Mouse (Mus musculus) heart, postnatal 0 days (tissue): ENCODE data around the gene Osbpl7.

ENCODE experiments used
- CTCF ChIP-seq: IDR thresholded peaks from 2 replicates; pipeline ENCODE4 v1.5.1; 2016; ENCODE audit warnings: antibody characterized with exemption, control low read depth, low read depth
- EP300 ChIP-seq: IDR thresholded peaks from 2 replicates; pipeline ENCODE4 v1.6.1; 2016; ENCODE audit warnings: antibody characterized with exemption, low read depth

DNA sequence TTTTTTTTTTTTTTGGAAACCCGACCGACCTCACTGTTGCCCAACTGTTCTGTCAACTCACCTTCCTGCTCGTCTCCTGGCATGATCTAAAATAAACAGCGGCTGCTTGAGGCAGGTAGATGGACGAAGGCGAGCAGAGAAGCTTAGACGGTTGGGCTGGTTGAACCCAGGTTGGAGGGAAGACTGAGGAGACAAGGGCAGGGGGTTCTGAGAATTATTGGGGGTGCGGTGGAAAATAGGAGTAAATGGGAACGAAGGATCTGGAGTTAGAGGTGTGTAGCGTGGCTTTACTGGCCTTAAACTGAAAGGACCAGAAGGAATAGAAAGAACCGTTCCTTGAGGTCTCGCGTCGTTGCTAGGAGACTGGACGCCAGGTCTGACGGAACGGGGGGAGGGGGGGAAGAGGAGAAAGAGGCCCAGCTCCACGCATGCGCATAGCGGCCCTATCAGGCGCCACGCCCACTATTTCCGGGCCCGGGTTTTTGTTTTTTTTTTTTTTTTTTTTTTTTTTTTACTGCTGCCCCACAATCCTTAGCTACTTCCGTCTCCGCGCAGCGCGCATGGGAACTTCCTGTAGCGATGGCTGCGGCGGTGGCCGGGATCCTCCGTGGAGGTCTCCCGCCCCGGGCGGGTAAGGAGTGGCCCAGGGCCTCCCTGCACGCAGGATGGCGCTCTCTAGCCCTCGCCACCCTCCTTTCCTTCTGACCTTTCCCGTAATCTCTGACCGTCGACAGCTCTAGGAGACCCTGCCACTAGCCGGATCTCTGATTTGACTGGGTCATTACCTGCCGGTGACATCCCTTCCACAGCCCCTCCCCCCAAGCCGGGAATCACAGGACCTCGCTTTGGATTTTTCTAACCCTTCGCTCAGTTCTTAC lies 9.2 kb upstream of the Osbpl7 start, which contains the start of the genes Lrrc46 and Mrpl10:
- TF ChIP-seq EP300 (0 out of 2 replicates have a peak, but pooled peaks have one; percentile 69), CTCF (no peak)
